Mouse (Mus musculus): Measurements from ENCODE around the gene Clic6. TPM values are rescaled to one million over a fixed set of nuclear protein-coding genes. Genes with fewer than 3 reads are reported as not detected.

Clic6 gene
- total RNA-seq (2015; ENCODE audit: low replicate concordance), result not detected in 2 replicates
- total RNA-seq (2017; ENCODE audit: low replicate concordance), result not detected in 2 replicates

DNA sequence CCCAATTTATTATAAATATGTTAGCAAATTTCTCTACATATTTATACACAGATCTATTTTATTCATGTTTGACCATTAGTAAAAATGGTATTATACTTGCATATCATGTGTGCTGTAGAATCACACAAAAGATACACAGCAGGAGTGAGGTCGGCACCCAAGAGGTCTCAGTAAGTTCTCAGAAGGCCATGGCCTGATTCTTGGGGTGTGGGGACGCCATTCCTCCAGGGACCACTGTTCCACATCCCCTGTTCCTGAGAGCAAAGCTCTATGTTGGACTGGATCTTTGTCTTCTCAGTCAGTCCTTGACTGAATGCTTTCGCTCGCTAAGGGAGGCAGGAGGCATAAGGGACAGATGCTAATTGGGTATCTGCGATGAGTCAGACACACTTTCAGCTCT lies at the start of gene Clic6:
Gene Clic6, plus strand, starts transcription at position 301 of the 400 bp plus-strand sequence.
- ATAC-seq (replicated peaks; ENCODE audit: low FRiP score, poor library complexity, severe bottlenecking), result no peak

- no peak for ATAC-seq (replicated peaks; ENCODE audit: low FRiP score, poor library complexity, severe bottlenecking)
These were observed 45.8 kb upstream of the Clic6 start for GRCm38 (mm10) chr16:92439775-92440174.

DNA sequence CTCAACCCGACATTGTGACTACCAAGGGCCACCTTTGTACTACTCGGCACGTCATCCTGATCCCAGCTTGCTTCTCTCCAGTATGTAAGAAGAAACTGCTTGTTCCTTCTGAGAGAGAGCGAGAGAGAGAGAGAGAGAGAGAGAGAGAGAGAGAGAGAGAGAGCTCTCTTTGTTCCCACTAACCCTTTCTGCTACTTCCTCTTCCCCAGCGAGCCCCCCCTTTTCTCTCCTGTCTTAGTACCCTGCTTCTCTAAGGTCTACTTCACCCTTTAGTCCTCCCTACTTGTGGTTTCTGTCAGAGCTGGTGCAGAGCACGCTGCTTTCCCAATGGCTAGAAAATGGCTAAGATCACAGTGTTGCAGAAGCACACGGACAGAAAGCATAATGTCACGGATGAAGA lies 45.3 kb upstream of the Clic6 start:
- no peak for ATAC-seq (replicated peaks; ENCODE audit: low FRiP score, poor library complexity, severe bottlenecking)

- no peak for ATAC-seq (replicated peaks; ENCODE audit: low FRiP score, poor library complexity, severe bottlenecking)
These were observed 44.3 kb upstream of the Clic6 start for GRCm38 (mm10) chr16:92441203-92441602.

GRCm38 (mm10) chr16:92442150-92442549 lies 43.4 kb upstream of the Clic6 start:
- no peak for ATAC-seq (replicated peaks; ENCODE audit: low FRiP score, poor library complexity, severe bottlenecking)

GRCm38 (mm10) chr16:92442946-92443345 lies 42.6 kb upstream of the Clic6 start:
- no peak for ATAC-seq (replicated peaks; ENCODE audit: low FRiP score, poor library complexity, severe bottlenecking)

GRCm38 (mm10) chr16:92443644-92444113 lies 41.9 kb upstream of the Clic6 start:
- no peak for ATAC-seq (replicated peaks; ENCODE audit: low FRiP score, poor library complexity, severe bottlenecking)

DNA sequence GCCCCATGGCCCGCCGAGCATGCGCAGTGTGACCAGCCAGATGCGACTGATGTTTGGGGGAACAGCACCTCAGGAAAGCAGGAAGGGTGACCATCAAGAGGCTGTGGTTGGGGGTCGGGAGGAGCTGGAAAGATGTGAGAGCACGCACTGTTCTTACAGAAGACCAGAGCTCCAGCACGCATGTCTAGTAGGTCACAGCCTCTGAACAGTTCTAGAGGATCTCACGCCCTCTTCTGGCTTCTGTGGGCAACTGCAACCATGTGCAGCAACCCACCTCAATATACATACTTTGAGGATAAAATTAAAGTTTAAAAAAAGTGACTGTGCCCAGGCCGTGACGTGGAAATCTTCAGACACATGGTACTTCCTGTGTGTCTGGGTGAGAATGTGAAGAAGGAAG lies 40.2 kb upstream of the Clic6 start:
- ATAC-seq (replicated peaks; ENCODE audit: low FRiP score, poor library complexity, severe bottlenecking), result no peak

GRCm38 (mm10) chr16:92449080-92449479 lies 36.5 kb upstream of the Clic6 start:
- no peak for ATAC-seq (replicated peaks; ENCODE audit: low FRiP score, poor library complexity, severe bottlenecking)

DNA sequence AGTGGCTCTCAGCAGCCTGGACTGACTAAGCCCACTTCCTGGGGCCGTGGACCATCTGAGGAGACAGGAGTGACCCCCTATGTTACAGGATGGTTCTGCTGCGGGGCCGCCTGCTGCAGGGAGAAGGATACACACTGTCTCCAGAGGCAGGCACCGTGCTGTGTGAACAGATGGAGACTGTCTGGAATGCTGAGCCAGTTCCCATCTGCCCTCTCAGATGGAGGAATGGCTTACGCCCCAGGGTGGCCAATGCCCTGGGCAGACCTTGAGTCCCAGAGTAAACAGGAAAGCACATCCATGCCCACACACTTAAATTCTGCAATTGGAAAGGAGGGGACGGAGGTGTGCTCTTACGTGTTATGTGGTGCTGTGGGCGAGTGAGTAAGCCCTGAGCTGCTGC lies 35.2 kb upstream of the Clic6 start:
- no peak for ATAC-seq (replicated peaks; ENCODE audit: low FRiP score, poor library complexity, severe bottlenecking)

GRCm38 (mm10) chr16:92451516-92452072 lies 33.9 kb upstream of the Clic6 start:
- ATAC-seq (replicated peaks; ENCODE audit: low FRiP score, poor library complexity, severe bottlenecking), result no peak

GRCm38 (mm10) chr16:92452609-92453008 lies 32.9 kb upstream of the Clic6 start:
- no peak for ATAC-seq (replicated peaks; ENCODE audit: low FRiP score, poor library complexity, severe bottlenecking)

GRCm38 (mm10) chr16:92454002-92454401 lies 31.5 kb upstream of the Clic6 start:
- no peak for ATAC-seq (replicated peaks; ENCODE audit: low FRiP score, poor library complexity, severe bottlenecking)

DNA sequence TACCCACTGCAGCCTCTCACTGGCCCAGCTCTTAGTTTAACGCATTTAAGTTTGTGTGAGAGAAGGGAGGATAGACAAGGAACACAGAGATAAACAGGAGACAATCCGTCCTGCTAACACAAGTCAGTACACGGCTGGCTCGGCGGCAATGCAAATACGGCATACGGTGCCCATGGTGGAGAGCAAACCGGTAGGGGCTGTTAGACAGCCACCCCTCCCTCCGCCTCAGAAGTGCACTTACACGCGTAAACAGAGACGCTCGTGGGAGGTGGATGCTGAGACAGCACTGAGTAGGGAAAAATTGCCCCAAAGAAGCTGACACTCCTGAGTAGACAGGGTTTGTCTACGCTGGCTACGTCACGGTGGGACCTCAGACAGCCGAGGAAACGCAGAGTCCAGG lies 31.0 kb upstream of the Clic6 start:
- no peak for ATAC-seq (replicated peaks; ENCODE audit: low FRiP score, poor library complexity, severe bottlenecking)

DNA sequence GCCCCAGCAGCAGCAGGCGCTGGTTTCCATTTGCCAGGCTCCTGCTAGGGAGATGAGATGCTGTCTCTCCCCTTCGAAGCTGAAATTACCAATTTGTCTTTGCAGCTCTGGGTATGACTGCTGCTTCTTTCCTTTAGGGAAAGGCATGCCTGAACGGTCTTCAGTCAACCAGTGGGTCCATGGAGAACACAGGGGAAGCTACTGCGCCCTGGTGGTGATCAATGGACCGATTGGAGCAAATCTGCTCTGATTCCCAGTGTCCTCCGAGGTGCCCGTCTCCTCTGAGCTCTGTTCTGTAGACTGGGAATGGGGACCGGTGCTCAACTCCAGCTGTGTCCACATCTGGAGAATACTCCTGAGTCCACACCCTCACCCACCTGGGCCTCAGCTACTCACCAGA lies 30.0 kb upstream of the Clic6 start:
- no peak for ATAC-seq (replicated peaks; ENCODE audit: low FRiP score, poor library complexity, severe bottlenecking)

- no peak for ATAC-seq (replicated peaks; ENCODE audit: low FRiP score, poor library complexity, severe bottlenecking)
These were observed 29.6 kb upstream of the Clic6 start for GRCm38 (mm10) chr16:92455969-92456368.

DNA sequence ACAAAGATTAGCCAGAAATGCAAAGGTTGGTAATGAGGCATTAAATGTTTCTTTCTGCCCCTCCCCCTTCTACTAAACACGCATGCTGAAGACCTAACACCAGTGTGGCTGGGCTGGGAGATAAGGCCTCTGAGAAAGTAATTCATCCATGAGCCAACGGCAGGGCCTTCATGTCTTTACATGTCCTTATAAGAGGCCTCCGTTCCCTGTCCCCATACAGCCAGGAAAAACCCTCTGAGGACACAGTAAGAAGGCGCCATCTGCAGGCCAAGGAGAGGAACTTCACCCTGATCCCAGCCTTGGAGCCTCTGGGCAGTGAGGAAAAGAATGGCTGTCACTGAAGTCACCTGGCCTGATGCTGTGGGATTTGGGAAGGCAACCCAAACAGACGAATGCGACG lies 27.9 kb upstream of the Clic6 start:
- ATAC-seq (replicated peaks; ENCODE audit: low FRiP score, poor library complexity, severe bottlenecking), result peak; percentile 61; the same call in 1 of the 2 replicates

GRCm38 (mm10) chr16:92461412-92461811 lies 24.1 kb upstream of the Clic6 start:
- no peak for ATAC-seq (replicated peaks; ENCODE audit: low FRiP score, poor library complexity, severe bottlenecking)

DNA sequence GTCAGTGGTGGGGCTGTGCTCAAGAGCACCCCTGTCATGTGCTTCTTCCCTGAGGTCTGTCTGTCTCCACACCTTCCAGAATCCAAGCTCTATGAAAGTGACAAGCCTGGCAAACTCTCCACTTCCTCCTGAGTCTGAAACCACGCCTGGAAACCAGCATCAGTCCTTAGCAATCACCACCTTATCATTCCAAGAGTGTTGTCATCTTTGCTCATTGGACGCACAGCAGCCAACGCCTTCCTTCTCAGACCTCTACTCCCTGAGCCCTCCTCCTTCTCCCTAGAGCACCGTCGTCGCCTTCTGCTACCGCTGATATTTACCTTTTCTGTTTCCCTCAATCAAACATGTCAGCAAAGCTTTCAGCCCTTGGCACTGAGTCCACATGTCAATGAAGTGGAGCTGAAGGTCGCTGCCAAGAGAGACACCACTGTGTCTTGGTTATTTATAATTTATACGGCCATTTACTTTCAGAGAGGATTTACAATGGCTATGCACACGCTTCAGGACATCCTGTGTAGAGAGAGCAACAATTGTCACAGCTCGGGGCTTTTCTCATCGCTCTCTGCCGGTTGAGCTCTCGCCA lies 21.1 kb upstream of the Clic6 start:
- ATAC-seq (replicated peaks; ENCODE audit: low FRiP score, poor library complexity, severe bottlenecking), result no peak

DNA sequence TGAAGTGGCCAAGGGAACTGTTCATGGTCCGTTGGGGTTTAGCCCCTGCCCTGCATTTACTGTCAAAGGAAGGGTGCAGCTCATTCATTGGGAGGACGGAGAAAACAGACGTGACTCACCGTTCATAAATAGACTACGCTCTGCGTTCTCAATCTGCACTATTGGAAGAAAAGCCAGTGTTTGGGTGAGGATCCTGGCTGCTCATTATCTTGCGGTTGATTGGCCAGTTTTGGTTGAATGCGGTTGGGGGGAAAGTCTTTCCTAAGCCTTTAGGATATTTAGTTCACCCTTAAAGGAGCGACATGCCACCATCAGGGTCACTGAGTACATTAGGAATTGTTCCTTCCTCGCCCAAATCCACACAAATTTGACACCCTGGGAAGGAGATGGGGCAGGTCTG lies 20.3 kb upstream of the Clic6 start:
- ATAC-seq (replicated peaks; ENCODE audit: low FRiP score, poor library complexity, severe bottlenecking), result no peak

DNA sequence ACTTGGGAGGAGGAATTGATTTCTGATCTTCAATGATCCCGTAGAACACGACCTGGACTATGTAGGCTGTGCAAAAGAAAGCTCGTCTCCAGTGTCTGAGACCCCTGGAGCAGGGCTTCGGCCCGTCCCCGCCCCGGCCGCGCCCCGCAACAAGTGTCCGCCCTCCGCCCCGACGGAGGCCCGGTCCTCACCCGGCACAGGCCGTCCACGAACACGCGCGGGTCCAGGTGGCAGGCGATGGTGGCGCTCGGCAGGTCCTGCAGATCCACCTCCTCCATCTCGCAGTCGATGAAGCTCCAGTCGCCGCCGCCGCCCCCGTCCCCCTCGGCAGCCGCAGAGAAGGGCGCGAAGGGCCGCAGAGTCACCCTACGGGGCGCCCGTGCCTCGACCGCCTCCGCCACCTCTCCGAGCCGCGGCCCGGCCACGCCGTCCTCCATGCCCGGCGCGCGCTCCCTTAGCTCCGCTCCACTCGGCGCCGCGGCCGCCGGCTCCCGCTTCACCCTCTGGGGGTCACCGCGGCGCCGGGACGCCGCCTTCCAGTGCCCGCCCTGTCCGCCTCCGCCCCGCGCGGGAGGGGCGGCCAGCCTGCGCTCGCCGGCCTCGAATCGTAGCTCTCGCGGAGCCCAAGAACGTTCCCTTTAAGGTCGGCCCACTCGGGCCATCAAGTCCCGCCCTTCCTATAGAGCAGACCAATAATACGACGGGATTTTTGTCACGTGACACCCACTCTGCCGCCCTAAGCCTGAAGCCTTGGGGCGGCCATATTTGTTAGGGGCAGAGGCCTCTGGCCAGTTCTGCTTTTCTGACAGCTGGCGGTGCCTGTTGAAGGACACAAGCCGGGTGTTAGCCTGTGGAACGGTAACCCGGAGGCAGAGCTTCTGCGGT lies 19.7 kb upstream of the Clic6 start:
- peak; percentile 98 for ATAC-seq (replicated peaks; ENCODE audit: low FRiP score, poor library complexity, severe bottlenecking)

Data from erythroblast, adult 5-6 weeks (primary cell).